Mouse (Mus musculus) adrenal gland, adult 10 weeks (tissue): ENCODE results near the gene Vmn2r37. TPM values are rescaled to one million over a fixed set of nuclear protein-coding genes. Genes with fewer than 3 reads are reported as not detected.

Experiments used
- polyA plus RNA-seq: library from polyadenylated mRNA; stranded (reverse); fragments of 350-450 nt; fragmentation: Illumina TruSeq; extraction: RNeasy Lipid Tissue Mini Kit (QIAGEN cat#74804); gene quantifications from one replicate; pipeline ENCODE4 v1.2.3, GENCODE M21; 2014; ENCODE audit warnings: low read depth, low replicate concordance

The Vmn2r37 gene
- polyA plus RNA-seq = not detected

DNA sequence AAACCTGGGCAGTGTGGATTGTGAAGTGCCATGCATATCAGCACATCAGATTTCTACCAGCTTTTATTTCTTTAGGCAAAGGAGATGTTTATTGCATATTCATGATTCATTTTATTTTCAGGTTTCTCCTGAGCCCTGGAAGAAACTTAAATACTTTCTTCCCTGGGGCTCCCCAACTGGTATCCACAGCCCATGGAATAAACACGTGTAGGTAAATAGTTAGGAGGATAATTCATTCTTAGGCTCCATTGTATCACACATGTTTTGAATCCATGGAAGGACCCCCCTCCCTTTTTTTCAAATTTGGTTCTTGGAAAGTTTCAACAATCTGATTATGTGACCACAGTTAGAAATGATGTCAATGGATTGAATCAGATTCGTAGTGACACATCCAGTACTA, at the start of gene Vmn2r37:
Gene Vmn2r37, minus strand, starts transcription at position 101 of the 400 bp plus-strand sequence.

Other genes starting within 250 kb of the Vmn2r37 start
- not detected for gene Vmn2r39, start 192.9 kb downstream of the Vmn2r37 start, polyA plus RNA-seq
- gene Vmn2r38, start 125.8 kb downstream of the Vmn2r37 start, polyA plus RNA-seq = not detected